Mouse (Mus musculus) megakaryocyte, embryonic 14.5 days (primary cell): ENCODE results near the gene Slc45a2.

ENCODE experiments used
- FLI1 ChIP-seq: IDR thresholded peaks from 2 replicates; pipeline ENCODE4 v1.6.1; 2012; ENCODE audit warnings: low read length, inconsistent platforms, mixed read lengths
- GATA1 ChIP-seq: IDR thresholded peaks from 3 replicates; pipeline ENCODE4 v1.6.1; 2012; ENCODE audit warnings: mixed read lengths, low read length, inconsistent platforms, borderline replicate concordance

DNA sequence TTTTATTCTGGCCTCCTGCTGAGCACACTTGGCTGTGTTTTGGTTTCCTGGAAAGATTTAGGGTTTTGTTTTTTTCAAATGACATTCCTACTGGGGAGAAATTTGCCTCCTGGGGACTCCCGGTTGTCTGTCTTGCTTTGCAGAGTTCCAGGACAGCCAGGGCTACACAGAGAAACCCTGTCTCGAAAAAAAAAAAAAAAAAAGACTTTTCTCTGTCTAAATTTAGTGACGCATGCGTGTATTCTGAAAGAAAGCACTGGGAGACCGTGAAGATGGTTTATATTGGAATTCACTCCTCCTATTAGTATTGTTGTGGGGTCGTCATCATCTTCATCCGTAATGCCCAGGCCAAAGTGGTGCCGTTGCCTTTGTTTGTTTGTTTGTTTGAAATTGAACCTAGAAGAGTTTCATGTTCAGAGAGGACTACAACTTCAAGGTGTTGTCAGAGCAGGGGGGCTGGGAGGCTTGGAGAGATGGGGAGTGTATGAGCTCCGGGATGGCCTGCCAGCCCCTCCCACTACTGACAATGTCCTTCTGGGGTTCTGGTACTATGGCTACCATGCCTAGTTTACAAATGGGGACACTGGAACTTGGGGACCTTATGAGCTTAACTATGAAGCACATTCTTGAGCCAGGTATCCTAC, 65.1 kb downstream of the Slc45a2 start:
- TF ChIP-seq FLI1 (no peak), GATA1 (no peak)
